Mouse (Mus musculus) brain, embryonic 18.5 days (tissue): ENCODE measurements at regions not wholly inside any gene's neighbourhood (a gene's known extent, or its start where the extent isn't known, plus 50 kb on each side); places are given as distances from the start of the nearest gene placed in this dataset.

Experiments used
- DNase-seq: peaks from one replicate; pipeline ENCODE4 v3.0.0-alpha.2; 2012; ENCODE audit warnings: low read depth, low spot score

- no peak for DNase-seq
Measured at GRCm38 (mm10) chr14:58687814-58688213, 454.9 kb downstream of the 1700129C05Rik start.

GRCm38 (mm10) chr14:58678781-58679180 lies 463.9 kb downstream of the 1700129C05Rik start:
- no peak for DNase-seq

DNA sequence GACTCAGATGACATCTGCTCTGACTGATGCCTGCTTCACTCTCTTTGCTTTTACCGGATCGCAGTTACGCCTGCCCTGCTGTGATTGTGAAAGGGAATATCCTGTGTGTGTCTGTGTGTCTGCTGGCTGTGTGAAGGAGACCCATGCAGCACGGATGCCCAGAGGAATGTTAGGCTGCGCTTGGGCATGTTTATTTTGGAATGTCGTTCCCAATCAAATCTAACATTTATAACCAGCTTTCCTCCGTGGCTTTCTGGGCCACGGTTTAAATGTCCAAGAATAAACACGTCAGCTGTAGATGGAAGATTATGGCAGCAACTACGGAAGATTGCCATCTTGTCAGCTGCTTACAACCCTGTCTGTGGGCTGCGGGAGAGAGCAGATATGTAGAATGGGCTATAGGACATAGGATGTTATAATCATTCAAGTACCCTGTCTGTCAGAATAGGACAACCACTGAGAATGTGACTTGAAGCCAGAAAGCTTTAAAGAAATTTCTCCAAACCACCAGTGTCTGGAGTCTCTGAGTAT lies 464.5 kb downstream of the 1700129C05Rik start:
- no peak for DNase-seq

- DNase-seq = no peak
Measured at GRCm38 (mm10) chr14:58675146-58675545, 467.5 kb downstream of the 1700129C05Rik start.

DNA sequence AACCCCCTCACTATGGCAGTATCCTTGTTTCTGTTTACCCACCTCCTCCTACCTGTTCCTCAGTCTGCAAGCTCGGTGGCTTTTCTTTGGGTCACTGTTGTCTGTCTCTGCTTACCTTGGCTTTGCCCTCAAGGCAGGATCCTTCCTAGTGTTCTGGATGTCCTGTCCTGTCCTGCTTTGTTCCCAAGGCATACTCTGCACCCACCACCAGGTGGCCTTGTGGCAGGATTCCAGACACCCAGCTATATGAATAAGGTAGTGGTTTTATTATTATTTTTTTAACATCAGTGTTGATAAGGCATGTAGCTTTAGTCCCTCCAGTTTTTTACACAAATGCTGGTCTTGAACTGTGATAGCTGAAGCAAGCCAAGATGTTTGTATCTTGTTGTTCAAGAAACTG lies 478.7 kb downstream of the 1700129C05Rik start:
- no peak for DNase-seq

DNA sequence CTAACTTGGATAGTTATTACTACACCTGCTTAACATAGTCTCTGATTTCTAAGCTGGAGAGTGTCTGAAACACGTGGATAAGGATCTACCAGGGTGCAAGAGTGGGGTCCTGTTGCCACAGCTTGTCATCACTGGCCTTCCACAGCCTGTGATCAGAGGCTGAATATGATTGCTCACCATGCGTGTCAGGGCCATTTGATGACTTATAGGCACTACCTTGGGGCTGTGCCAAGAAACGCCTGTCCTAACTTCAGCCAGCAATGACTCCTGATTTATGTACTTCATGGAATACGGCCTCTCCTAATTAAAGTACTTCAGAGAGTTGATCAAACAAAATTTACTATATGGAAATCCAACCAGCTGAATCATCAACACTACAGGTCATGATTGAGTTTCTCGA lies 480.1 kb downstream of the 1700129C05Rik start:
- DNase-seq = no peak

GRCm38 (mm10) chr14:58661416-58661815 lies 481.3 kb downstream of the 1700129C05Rik start:
- no peak for DNase-seq

GRCm38 (mm10) chr14:58657263-58657662 lies 485.4 kb downstream of the 1700129C05Rik start:
- no peak for DNase-seq

GRCm38 (mm10) chr14:58656935-58657238 lies 485.8 kb downstream of the 1700129C05Rik start:
- DNase-seq = no peak

GRCm38 (mm10) chr14:58656212-58656934 lies 486.3 kb downstream of the 1700129C05Rik start:
- DNase-seq = no peak

DNA sequence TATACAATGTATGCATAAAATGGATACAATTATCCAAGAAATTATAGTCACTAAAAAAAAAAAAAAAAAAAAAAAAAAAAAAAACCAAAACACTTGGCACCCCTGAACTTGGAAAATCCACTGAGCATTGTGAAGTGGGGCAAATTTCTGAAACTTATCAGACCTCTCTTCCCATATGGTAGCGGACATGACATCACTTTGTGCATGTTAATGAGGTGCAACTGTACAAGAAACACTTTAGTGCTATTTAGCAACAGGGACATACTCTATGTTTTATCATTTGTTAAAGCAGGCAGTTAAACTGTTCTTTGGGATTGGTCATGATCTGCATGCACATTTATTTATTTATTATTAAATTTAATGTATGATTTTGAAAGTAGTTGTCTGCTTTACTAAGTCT lies 489.7 kb downstream of the 1700129C05Rik start:
- DNase-seq = no peak

- DNase-seq = no peak
Measured at GRCm38 (mm10) chr14:58652004-58652403, 490.7 kb downstream of the 1700129C05Rik start.

- DNase-seq = no peak
Measured at GRCm38 (mm10) chr14:58651210-58651609, 491.5 kb downstream of the 1700129C05Rik start.

- no peak for DNase-seq
Measured at GRCm38 (mm10) chr14:58638337-58638696, 504.4 kb downstream of the 1700129C05Rik start.

- no peak for DNase-seq
Measured at GRCm38 (mm10) chr14:58637405-58638336, 505.0 kb downstream of the 1700129C05Rik start.

- DNase-seq = no peak
Measured at GRCm38 (mm10) chr14:58631221-58631620, 511.5 kb downstream of the 1700129C05Rik start.

GRCm38 (mm10) chr14:58628266-58628665 lies 514.4 kb downstream of the 1700129C05Rik start:
- DNase-seq = no peak

- DNase-seq = no peak
Measured at GRCm38 (mm10) chr14:58626506-58627256, 516.0 kb downstream of the 1700129C05Rik start.

- no peak for DNase-seq
Measured at GRCm38 (mm10) chr14:58620186-58620585, 522.5 kb downstream of the 1700129C05Rik start.

GRCm38 (mm10) chr14:58617656-58618055 lies 525.0 kb downstream of the 1700129C05Rik start:
- DNase-seq = no peak

- no peak for DNase-seq
Measured at GRCm38 (mm10) chr14:58608216-58608615, 534.5 kb downstream of the 1700129C05Rik start.

GRCm38 (mm10) chr14:58607734-58608133 lies 535.0 kb downstream of the 1700129C05Rik start:
- no peak for DNase-seq
